Mouse (Mus musculus): ENCODE results near the gene Nup107.
"Not testable (repeated sequence)": the region's sequence is repeated elsewhere in the genome, so short reads cannot be mapped to it uniquely, and the experiment has no call there.

The Nup107 gene

DNA sequence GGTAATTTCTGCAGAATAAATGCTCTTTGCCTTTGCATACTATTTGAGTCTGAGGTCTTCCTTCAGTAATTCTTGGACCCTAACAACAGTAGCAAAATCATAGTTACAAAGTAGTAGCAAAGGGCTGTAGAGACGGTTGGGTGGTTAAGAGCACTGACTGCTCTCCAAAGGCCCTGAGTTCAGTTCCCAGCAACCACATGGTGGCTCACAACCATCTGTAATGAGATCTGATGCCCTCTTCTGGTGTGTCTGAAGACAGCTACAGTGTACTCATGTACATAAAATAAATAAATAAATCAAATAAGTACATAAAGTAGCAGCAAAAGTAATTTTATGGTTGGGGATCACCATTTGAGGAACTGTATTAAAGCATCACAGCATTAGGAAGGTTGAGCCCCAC lies 76.9 kb downstream of the Nup107 start:
- DNase-seq (ENCODE audit: low spot score): not testable (repeated sequence)

DNA sequence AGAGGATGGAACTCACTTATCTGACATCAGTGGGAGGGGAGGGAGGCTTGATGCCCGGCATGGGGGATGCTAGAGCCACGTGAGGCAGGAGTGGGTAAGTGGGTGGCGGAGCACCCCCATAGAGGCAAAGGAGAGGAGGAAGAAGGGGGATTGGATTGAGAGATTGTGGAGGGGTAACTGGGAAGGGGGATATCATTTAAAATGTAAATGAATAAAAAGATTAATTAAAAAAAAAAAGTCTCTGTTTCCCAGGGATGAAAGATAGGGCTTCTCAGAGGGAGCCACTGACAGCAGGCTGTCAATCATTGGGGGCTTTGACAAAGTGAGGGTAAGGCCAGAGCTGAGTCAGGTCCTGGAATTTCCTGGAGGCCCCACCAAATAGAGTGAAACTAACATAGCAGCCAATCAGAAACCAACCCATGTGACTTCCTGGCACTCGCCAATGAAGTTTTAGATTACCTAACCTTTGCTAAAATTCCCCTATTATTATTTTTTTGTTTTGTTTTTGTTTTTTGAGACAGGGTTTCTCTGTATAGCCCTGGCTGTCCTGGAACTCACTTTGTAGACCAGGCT lies 77.5 kb downstream of the Nup107 start:
- DNase-seq (ENCODE audit: low spot score): no peak

DNA sequence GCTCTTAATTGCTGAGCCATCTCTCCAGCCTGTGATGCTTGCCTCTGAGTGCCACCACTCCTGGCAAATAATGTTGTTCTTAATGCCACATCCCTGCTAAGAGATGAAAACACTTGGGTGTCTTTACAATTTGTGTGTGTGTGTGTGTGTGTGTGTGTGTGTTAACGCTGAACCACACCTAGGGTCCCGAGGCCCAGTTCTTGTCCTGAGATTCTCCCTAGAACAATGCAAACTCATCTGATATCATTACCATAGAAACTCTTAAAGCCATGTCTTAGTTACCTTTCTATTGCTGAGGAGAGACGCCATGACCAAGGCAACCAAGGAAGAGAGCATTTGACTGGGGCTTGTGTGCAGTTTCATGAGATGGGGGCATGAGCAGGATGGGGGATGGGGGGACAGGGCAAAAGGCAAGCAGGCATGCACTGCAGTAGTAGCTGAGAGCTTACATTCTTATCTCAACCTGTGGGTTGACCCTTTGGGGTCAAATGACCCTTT lies 78.4 kb downstream of the Nup107 start:
- no peak for DNase-seq (ENCODE audit: low spot score)

DNA sequence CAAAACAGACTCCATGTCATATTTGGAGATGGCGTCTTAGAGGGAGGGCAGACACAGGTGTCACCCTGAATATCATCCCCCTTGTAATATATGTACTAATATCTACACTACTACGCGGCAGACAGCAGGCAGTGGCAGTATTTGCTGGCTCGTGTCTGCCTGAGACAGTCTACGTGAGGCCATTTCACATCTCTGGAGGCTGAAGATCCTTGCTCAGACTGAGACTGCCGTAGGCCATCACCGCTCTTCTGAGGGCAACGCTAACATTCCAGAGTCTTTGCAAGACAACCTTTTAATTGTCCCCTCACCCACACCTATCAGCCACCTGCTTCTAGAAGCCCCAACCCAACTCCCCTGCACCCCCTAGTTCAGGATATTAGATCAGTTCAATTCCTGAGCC lies 79.0 kb downstream of the Nup107 start:
- DNase-seq (ENCODE audit: low spot score): no peak

DNA sequence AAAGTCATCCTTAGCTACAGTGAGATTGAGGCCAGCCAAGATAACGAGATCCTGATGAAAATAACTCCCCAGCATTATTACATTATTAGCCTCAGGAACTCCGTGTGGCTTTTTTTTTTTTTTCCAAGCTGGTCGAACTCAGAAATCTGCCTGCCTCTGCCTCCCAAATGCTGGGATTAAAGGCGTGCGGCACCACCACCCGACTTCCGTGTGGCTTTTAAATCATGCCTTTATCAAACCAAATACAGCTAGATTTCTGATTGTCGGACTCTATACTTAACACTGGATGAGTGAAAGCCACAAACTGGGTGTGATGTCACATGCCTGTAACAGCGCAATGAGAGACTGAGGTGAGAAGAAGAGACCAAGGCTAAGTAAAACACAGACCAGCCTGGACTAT lies 79.6 kb downstream of the Nup107 start:
- DNase-seq (ENCODE audit: low spot score): no peak

DNA sequence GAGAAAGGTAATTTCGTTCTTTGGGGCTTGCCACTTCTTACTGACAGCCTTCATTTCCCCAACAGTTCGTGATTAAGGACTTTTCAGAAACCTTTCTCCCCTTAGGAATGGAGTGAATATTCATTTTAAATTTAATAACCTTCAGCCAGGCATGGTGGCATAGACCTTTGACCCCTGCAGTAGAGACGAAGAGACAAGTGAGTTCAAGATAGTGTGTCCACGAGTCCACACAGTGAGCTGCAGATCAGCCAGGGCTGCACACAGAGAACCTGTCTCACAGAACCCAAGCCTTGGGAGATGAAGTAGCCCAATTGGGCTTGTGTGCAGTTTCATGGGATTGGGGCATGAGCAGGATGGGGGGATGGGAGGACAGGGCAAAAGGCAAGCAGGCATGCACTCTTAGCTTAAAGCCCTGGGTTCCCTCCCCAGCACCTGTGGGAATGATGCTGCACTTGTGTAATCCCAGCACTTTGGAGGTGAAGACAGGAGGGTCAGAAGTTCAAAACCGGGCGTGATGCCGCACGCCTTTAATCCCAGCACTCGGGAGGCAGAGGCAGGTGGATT lies 80.2 kb downstream of the Nup107 start:
- no peak for DNase-seq (ENCODE audit: low spot score)

DNA sequence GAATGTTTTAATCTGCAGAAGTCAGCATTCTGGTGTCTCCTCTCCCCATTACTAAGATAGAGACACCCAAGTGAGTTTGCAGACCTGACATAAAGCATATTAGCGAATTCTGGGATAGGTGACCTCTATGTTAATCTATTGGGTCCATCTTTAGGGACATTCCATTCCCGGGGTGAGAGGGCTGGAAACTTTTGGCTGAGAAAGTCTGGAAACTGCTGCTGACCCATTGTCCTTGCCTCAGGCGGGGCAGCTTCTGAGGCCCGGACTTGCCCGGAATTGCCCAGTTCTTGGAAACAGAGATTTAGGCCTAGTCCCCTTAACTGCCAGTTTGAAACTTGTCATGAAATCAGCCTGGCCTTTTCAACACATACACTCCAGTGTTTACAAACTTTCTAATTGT lies 81.1 kb downstream of the Nup107 start:
- DNase-seq (ENCODE audit: low spot score): no peak

DNA sequence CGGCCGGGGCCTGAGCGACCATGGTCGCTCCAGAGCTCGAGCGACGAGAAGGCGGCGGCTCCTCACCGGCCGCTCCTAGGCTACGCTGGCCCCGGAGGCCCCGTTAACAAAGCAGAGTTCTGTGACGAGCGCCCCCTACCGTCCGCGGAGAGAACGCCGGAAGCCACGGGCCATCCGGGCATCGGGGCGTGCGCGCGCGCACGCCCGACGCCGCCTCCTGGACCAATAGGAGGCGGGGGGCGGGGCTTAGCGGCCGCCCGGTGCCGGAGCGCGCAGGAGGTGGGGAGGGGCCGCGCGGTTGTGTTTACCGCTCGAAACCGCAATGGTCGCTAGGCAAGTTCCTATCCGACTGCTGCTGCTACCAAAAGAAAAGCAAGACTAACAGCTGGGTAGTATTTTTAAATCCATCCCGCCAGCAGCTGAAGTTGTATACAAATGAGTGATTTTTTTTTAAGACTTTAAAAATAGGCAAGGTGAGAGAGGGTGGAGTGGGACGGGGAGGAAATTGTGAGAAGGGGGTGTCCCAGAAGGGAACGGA lies 81.8 kb downstream of the Nup107 start, which contains the start of gene Mdm2:
Mdm2 (minus strand) TSS at position 155 of the 538 bp plus-strand sequence.
- peak; percentile 96 for DNase-seq (ENCODE audit: low spot score)

DNA sequence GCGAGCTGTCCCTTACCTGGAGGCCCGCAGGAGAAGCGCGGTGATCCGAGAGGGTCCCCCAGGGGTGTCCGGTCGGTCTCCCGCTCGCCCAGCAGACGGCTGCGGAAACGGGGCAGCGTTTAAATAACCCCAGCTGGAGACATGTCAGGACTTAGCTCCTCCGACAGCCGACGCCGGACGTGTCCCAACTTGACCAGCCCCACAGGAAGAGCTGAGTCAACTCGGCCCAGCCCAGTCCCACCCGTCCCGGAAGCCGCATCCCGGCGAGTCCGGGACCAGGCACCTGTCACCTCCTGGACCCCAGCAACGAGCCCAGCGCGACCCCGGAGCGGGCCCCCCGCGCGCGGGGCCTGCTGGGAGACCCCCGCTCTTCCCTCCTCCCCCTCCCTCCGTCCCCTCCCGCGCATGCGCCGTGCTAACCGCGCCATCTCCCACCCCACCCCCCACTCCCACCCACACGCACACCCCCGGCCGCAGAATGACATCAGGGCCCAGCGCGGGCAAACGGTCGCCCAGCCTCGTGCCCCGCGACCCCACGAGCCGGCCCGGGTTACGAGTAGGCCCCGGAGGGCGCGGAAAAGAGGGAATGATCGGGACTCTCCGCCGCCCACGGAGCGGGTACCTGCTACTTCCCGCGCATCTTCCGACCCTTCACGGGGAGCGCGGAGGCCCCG lies 82.4 kb downstream of the Nup107 start:
- DNase-seq (ENCODE audit: low spot score): peak; percentile 68

DNA sequence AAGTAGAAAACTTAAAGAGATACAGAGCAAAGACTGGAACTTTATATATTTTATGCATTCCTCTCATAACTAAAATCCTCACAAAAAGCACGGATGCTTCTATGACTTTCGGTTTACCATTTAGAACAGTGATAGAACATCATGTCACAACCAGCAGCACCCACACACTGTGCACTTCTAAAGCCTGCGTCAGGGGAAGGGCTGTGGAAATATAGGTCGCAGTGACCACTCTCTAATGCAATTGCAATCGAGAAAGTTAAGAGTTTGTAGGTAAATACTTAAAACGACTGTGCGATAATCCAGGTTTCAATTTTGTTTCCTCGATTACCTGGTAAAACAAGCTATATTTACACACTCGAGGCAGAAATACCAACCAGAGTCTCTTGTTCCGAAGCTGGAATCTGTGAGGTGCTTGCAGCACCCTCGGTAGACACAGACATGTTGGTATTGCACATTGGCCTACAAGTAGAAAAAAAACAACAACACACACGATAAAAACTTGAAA lies 83.1 kb downstream of the Nup107 start:
- DNase-seq (ENCODE audit: low spot score): no peak

DNA sequence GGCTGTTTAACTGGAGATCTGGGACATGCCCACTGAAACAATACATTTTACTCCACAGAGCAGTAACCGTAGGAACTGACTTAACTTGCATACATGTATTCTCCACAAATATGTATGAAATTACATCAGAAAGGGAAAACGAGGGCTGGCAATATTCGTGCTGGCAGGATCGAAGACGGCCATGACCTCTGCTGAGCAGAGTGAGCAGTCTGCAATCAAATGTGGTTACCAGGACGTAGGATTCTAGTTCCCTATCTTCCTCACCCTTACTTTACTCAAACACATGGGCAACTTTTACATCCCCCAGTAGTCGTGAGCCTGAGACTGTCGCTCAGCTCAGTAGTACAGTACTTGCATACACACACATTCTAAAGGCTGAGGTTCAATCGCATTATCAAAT lies 83.6 kb downstream of the Nup107 start:
- no peak for DNase-seq (ENCODE audit: low spot score)

DNA sequence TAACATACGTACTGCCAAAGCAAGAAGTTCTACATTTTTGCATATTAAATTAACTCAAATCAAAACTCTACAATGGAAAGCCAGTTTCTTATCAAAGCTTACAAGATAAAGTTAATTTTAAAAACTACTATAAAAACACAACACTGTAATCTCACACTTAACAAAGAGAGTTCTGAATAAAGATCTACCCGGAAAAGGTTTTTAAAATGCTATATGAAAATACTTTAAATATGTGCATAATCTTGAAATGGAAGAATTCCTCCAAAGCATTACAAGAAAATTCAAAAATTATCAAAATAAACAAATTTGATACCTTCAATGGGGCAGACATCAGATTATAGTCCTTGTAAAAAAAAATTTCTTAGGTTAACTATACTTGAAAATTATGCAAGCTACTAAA lies 84.1 kb downstream of the Nup107 start:
- DNase-seq (ENCODE audit: low spot score): no peak

DNA sequence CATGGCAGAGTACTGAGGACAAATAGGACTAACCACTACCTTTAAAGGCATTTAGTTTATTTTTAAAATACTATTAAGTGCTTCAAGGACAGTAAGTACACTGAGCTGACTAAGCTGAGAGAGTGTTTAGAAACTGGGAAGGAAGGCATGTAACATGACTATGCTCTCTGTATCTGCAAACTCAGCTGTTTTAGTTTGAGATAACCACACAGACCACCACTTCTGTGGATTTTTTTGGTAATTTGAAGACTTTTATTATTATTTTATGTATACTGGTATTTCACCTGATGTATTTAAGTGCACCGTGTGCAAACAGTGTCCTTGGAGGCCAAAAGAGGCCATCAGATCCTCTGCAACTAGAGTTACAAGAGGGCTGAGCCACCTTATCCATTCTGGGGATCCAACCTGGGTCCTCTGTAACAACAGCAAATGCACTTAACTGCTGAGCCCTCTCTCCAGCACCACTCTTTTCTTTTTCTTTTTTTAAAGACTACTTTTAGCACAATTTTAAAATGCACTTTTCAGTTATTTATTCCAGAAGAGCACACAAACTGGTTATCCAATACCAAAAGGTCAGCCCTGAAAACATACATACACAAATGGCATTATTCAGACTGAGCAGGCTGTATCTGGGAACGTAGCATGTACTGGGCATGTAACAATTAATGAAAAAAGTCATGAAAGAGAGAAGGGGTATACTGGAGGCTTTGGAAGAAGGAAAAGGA lies 85.2 kb downstream of the Nup107 start:
- DNase-seq (ENCODE audit: low spot score): no peak

DNA sequence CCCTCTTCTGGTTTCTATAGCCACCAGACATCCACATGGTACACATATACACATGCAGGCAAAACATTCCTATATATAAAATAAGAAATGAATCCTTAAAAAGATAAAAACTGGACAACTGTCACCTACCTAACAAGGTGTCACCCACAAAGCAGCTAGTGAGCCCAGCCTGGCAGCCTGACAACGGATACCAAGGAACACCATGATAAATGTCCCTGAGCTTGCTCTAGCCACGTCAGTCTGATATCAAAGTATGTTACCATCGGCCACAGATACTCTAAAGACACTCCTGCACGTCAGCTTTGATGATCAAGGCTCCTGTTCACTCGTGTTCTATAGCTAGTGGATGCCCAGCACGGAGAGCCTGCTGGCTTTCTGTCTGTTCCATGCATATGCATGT lies 86.1 kb downstream of the Nup107 start:
- no peak for DNase-seq (ENCODE audit: low spot score)

DNA sequence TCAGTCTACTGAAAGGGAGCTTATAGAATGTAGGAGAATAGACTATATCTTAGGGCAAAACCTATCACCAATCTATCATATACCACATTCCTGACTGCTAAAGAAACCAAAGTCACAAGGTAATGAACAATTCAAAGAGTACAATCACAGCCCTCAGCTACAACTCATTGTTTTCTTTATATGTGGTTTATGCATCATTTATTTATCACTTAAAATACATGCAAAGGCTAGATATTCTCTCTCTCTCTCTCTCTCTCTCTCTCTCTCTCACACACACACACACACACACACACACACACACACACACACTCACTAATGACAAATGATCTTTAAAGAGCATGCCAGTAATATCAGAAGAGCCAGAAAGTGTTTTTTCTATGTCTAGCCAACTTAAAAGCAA lies 86.7 kb downstream of the Nup107 start:
- DNase-seq (ENCODE audit: low spot score): no peak

DNA sequence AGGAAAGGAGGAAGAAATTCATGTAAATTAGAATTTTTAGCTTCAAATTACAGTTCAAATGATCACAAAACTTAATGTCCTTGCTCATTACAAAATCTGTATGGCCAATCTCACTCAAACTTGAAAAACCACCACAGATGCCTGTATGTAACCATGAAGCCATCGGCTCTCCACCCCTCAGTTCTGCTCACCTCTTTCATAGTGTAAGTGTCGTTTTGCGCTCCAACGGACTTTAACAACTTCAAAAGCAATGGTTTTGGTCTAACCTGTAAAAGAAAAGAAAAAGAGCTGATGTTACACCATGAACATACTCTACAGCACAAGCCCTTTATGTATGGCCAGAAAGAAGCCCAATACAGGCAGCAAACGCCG lies 87.6 kb downstream of the Nup107 start:
- DNase-seq (ENCODE audit: low spot score): no peak

DNA sequence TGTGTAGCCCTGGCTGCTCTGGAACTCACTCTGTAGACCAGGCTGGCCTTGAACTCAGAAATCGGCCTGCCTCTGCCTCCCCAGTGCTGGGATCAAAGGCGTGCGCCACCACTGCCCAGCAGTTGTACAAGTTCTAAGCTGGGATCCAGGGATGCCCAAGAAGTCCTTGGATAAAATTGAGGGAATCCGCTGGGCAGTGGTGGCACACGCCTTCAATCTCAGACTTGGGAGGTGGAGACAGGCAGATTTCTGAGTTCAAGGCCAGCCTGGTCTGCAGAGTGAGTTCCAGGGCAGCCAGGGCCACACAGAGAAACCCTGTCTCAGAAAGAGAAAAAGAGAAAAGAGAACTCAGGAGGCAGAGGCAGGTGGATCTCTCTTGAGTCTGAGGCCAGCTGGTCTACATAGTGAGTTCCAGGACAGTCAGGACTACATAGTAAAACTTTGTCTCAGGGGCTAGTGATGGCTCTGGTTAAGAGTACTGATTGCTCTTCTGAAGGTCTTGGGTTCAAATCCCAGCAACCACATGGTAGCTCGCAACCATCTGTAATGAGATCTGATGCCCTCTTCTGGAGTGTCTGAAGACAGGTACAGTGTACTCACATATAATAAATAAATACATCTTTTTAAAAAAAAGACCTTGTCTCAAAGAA lies 88.1 kb downstream of the Nup107 start:
- DNase-seq (ENCODE audit: low spot score): not testable (repeated sequence)

DNA sequence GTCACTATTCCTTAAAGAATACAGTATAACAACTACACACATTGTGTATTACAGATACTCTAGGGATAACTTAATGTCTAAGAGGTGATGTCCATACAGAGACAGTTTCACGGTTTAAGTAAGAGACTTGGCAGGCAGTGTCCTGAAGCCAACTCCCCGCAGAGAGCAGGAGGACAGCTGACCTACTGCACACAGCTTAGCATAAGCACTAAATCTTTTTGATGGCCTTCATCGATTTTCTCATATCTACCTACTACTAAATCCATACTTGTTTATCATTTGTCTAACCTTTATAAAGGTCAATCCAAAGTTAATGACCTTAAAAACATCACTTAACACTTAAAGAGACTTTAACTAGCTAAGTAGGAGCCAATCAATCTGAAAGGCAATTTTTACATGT lies 89.0 kb downstream of the Nup107 start:
- no peak for DNase-seq (ENCODE audit: low spot score)

DNA sequence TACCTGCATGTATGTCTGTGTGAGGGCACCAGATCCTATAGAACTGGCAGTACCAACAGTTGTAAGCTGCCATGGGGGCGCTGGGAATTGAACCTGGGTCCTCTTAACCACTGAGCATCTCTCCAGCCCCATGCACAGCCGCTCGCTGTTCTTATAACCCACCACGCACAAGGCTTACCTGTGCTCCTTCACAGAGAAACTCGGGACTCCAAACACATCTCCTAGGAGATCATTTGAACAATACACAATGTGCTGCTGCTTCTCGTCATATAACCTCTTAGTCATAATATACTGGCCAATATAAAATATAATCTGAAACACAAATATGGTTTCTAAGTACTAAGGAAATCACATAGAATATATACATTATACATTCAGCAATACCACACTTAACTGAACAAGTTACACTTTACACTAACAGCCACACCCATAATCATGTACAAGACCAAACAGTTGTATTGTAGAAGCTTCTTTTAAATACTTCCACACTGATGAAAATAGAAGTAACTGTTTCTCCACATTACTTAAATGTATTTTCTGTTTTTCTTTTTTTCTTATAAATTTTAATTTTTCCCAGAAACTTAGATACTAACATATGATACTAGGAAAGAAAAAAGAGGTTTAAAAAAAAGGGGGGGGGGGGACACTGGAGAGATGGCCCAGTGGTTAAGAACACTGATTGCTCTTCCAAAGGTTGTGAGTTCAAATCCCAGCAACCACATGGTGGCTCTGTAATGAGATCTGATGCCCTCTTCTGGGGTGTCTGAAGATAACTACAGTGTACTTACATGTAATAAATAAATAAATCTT lies 90.3 kb downstream of the Nup107 start:
- no peak for DNase-seq (ENCODE audit: low spot score)

DNA sequence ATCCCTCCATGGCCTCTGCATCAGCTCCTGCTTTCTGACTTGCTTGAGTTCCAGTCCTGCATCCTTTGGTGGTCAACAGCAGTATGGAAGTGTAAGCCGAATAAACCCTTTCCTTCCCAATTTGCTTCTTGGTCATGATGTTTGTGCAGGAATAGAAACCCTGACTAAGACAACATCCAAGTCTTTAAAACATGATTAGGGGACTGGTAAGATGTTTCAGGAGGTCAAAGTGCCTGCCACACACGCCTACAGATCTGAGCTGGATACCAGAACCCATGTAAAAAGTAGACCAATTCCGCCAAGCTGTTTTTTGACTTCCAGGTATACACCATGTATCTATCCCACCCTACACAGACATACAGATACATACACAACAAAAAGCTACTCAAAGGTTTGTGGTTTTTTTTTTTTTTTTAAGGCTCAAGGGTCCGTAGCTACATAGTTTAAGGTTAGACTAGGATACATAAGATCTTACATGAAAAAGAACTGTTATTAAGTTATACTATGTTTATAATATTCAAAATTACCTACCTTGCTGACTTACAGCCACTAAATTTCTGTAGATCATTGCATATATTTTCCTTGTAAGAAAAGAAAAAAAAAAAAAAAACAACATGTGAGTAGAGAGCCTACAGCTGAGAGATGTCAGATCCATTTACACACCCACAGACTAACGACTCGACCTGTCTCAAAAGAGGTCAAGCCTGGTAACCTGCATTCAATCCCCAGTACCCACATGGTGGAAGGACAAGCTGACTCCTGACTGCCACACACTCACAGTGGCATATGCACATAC lies 91.3 kb downstream of the Nup107 start:
- no peak for DNase-seq (ENCODE audit: low spot score)
